Mouse (Mus musculus): Measurements from ENCODE around the gene Dnajb8. TPM values are rescaled to one million over a fixed set of nuclear protein-coding genes. Genes with fewer than 3 reads are reported as not detected.

The Dnajb8 gene
- total RNA-seq (2021) (not detected), polyA plus RNA-seq (2012; rRNA removed) (0.29 TPM in 1 of 2 replicates, not detected in the other)
- long read RNA-seq = 0 reads

- H3K4me1 ChIP-seq (ENCODE audit: control insufficient read depth, insufficient read depth, low read length) = no peaks in the 10 kb centered on the region
- WGBS = 64% methylated on average over 10 of the region's 10 CpGs
- no peak within 1 kb of the TSS for H3K27ac ChIP-seq
- no peaks in the 10 kb centered on the region for H3K36me3 ChIP-seq (ENCODE audit: control insufficient read depth, insufficient read depth, low read length)
- DNase-seq = no peak
- TF ChIP-seq EP300 (IDR thresholded peaks at IDR 0.05; ENCODE audit: insufficient read depth, low read depth, low read length) (no peak), POLR2A (IDR thresholded peaks at IDR 0.05; ENCODE audit: insufficient read depth, low read depth, low read length) (no peak), CTCF (IDR thresholded peaks at IDR 0.05) (no peak)
- intact Hi-C loops (cut with DNase I) = no loop called here
- no peak within 1 kb of the TSS for H3K9ac ChIP-seq (ENCODE audit: low read depth, low read length)
- no peaks in the 10 kb centered on the region for H3K79me2 ChIP-seq (replicated peaks; ENCODE audit: control insufficient read depth, insufficient read depth, low read length)
- no peak within 1 kb of the TSS for H3K4me3 ChIP-seq
- H3K27me3 ChIP-seq (ENCODE audit: control insufficient read depth, insufficient read depth, low read length) = no peaks in the 10 kb centered on the region
Observed at GRCm38 (mm10) chr6:88221968-88222367, at the start of gene Dnajb8. Dnajb8 (plus strand) TSS chr6:88222268.

- intact Hi-C loops (cut with DNase I) = no loop called here
Observed at GRCm38 (mm10) chr6:88174191-88174590, 47.9 kb upstream of the Dnajb8 start.

GRCm38 (mm10) chr6:88174676-88175075 lies 47.4 kb upstream of the Dnajb8 start:
- H3K4me1 ChIP-seq (ENCODE audit: control insufficient read depth, insufficient read depth, low read length) = no peaks in the 10 kb centered on the region
- no peak for DNase-seq
- H3K27me3 ChIP-seq (ENCODE audit: control insufficient read depth, insufficient read depth, low read length) = no peaks in the 10 kb centered on the region
- H3K27ac ChIP-seq = no peak overlapping the region
- no peak overlapping the region for H3K9ac ChIP-seq (ENCODE audit: low read depth, low read length)
- H3K4me3 ChIP-seq = no peak overlapping the region
- TF ChIP-seq EP300 (IDR thresholded peaks at IDR 0.05; ENCODE audit: insufficient read depth, low read depth, low read length) (no peak), CTCF (IDR thresholded peaks at IDR 0.05) (no peak), POLR2A (IDR thresholded peaks at IDR 0.05; ENCODE audit: insufficient read depth, low read depth, low read length) (no peak)
- H3K79me2 ChIP-seq (replicated peaks; ENCODE audit: control insufficient read depth, insufficient read depth, low read length) = no peaks in the 10 kb centered on the region
- intact Hi-C loops (cut with DNase I) = no loop called here
- H3K36me3 ChIP-seq (ENCODE audit: control insufficient read depth, insufficient read depth, low read length) = no peaks in the 10 kb centered on the region
- 93% methylated on average over 2 of the region's 2 CpGs for WGBS

More at GRCm38 (mm10) chr6:88174191-88174590, 47.9 kb upstream of the Dnajb8 start:
- no peaks in the 10 kb centered on the region for H3K79me2 ChIP-seq (replicated peaks; ENCODE audit: control insufficient read depth, insufficient read depth, low read length)
- 77% methylated on average over 3 of the region's 3 CpGs for WGBS
- H3K9ac ChIP-seq (ENCODE audit: low read depth, low read length) = no peak overlapping the region
- TF ChIP-seq CTCF (IDR thresholded peaks at IDR 0.05) (no peak), EP300 (IDR thresholded peaks at IDR 0.05; ENCODE audit: insufficient read depth, low read depth, low read length) (no peak), POLR2A (IDR thresholded peaks at IDR 0.05; ENCODE audit: insufficient read depth, low read depth, low read length) (no peak)
- no peaks in the 10 kb centered on the region for H3K36me3 ChIP-seq (ENCODE audit: control insufficient read depth, insufficient read depth, low read length)
- H3K4me3 ChIP-seq = no peak overlapping the region
- H3K4me1 ChIP-seq (ENCODE audit: control insufficient read depth, insufficient read depth, low read length) = no peaks in the 10 kb centered on the region
- H3K27me3 ChIP-seq (ENCODE audit: control insufficient read depth, insufficient read depth, low read length) = no peaks in the 10 kb centered on the region
- no peak overlapping the region for H3K27ac ChIP-seq
- no peak for DNase-seq

GRCm38 (mm10) chr6:88184671-88185070 lies 37.4 kb upstream of the Dnajb8 start:
- no peak for DNase-seq
- Histone ChIP-seq H3K27me3 (ENCODE audit: control insufficient read depth, insufficient read depth, low read length) (no peaks in the 10 kb centered on the region; the same call in 1 of the 2 replicates), H3K9ac (ENCODE audit: low read depth, low read length) (no peak overlapping the region), H3K27ac (no peak overlapping the region), H3K4me3 (no peak overlapping the region), H3K79me2 (replicated peaks; ENCODE audit: control insufficient read depth, insufficient read depth, low read length) (no peaks in the 10 kb centered on the region), H3K4me1 (ENCODE audit: control insufficient read depth, insufficient read depth, low read length) (peaks cover 3% of the 10 kb centered on the region; the same call in 1 of the 2 replicates), H3K36me3 (ENCODE audit: control insufficient read depth, insufficient read depth, low read length) (no peaks in the 10 kb centered on the region)
- TF ChIP-seq CTCF (IDR thresholded peaks at IDR 0.05) = no peak
- no peak for TF ChIP-seq EP300 (IDR thresholded peaks at IDR 0.05; ENCODE audit: insufficient read depth, low read depth, low read length)
- no peak for TF ChIP-seq POLR2A (IDR thresholded peaks at IDR 0.05; ENCODE audit: insufficient read depth, low read depth, low read length)
- intact Hi-C loops (cut with DNase I) = loop anchor here (5.0 kb wide), 1 partner anchor 32 kb away; no protein-coding TSS in a partner anchor
- WGBS = 50% methylated on average over 4 of the region's 4 CpGs

- Histone ChIP-seq H3K79me2 (replicated peaks; ENCODE audit: control insufficient read depth, insufficient read depth, low read length) (no peaks in the 10 kb centered on the region), H3K36me3 (ENCODE audit: control insufficient read depth, insufficient read depth, low read length) (no peaks in the 10 kb centered on the region), H3K27me3 (ENCODE audit: control insufficient read depth, insufficient read depth, low read length) (peaks cover 2% of the 10 kb centered on the region; the same call in 1 of the 2 replicates), H3K27ac (no peak overlapping the region), H3K4me3 (no peak overlapping the region), H3K9ac (ENCODE audit: low read depth, low read length) (no peak overlapping the region), H3K4me1 (ENCODE audit: control insufficient read depth, insufficient read depth, low read length) (peaks cover 4% of the 10 kb centered on the region)
- intact Hi-C loops (cut with DNase I) = loop anchor here (1.0 to 5.0 kb wide), 3 partner anchors 36 to 135 kb away; no protein-coding TSS in a partner anchor
- peak in 1 of 2 experiments; percentile 11 for DNase-seq
- WGBS = 82% methylated on average over 6 of the region's 6 CpGs
- TF ChIP-seq POLR2A (IDR thresholded peaks at IDR 0.05; ENCODE audit: insufficient read depth, low read depth, low read length) (no peak), EP300 (IDR thresholded peaks at IDR 0.05; ENCODE audit: insufficient read depth, low read depth, low read length) (no peak), CTCF (IDR thresholded peaks at IDR 0.05) (no peak)
Observed at GRCm38 (mm10) chr6:88188148-88188547, 33.9 kb upstream of the Dnajb8 start.

- no peaks in the 10 kb centered on the region for H3K36me3 ChIP-seq (ENCODE audit: control insufficient read depth, insufficient read depth, low read length)
- H3K27me3 ChIP-seq (ENCODE audit: control insufficient read depth, insufficient read depth, low read length) = peaks cover 8% of the 10 kb centered on the region
- H3K4me1 ChIP-seq (ENCODE audit: control insufficient read depth, insufficient read depth, low read length) = peaks cover 4% of the 10 kb centered on the region
- DNase-seq = peak; percentile 82 to 88
- WGBS = 2% methylated on average over 56 of the region's 56 CpGs
- peak overlapping the region; percentile 12; the same call in 1 of the 2 replicates for H3K27ac ChIP-seq
- no peaks in the 10 kb centered on the region for H3K79me2 ChIP-seq (replicated peaks; ENCODE audit: control insufficient read depth, insufficient read depth, low read length)
- peak overlapping the region; percentile 60 for H3K4me3 ChIP-seq
- peak overlapping the region; percentile 42 for H3K9ac ChIP-seq (ENCODE audit: low read depth, low read length)
- intact Hi-C loops (cut with DNase I) = loop anchor here (1.0 to 5.0 kb wide), 6 partner anchors 37 to 313 kb away; no protein-coding TSS in a partner anchor
- no peak; the same call in 1 of the 2 replicates for TF ChIP-seq CTCF (IDR thresholded peaks at IDR 0.05)
- TF ChIP-seq POLR2A (IDR thresholded peaks at IDR 0.05; ENCODE audit: insufficient read depth, low read depth, low read length) = no peak
- peak; percentile 35; the same call in 1 of the 2 replicates for TF ChIP-seq EP300 (IDR thresholded peaks at IDR 0.05; ENCODE audit: insufficient read depth, low read depth, low read length)
Observed at GRCm38 (mm10) chr6:88189312-88190042, 32.6 kb upstream of the Dnajb8 start.

Measured in heart, adult 2 months (tissue).